Mouse (Mus musculus): Measurements from ENCODE around the gene Ldb2. TPM values are rescaled to one million over a fixed set of nuclear protein-coding genes. Genes with fewer than 3 reads are reported as not detected.

Gene Ldb2
- polyA plus RNA-seq, 1 experiment, result not detected

- no peaks in the 10 kb centered on the region for H3K36me3 ChIP-seq (ENCODE audit: control insufficient read depth)
- no peaks in the 10 kb centered on the region for H3K4me1 ChIP-seq (ENCODE audit: control insufficient read depth)
- H3K27me3 ChIP-seq (ENCODE audit: control insufficient read depth), result no peaks in the 10 kb centered on the region
- TF ChIP-seq GATA1 (IDR thresholded peaks at IDR 0.05; ENCODE audit: low read length) (no peak), TAL1 (IDR thresholded peaks at IDR 0.05; ENCODE audit: low read length) (no peak)
- H3K9me3 ChIP-seq (ENCODE audit: control insufficient read depth, low read length), result no peaks in the 10 kb centered on the region
- H3K4me3 ChIP-seq (replicated peaks), result no peak overlapping the region
Measured at GRCm38 (mm10) chr5:44475543-44475942, 323.9 kb downstream of the Ldb2 start.

GRCm38 (mm10) chr5:44473857-44474762, 325.4 kb downstream of the Ldb2 start:
- Histone ChIP-seq H3K4me3 (replicated peaks) (no peak overlapping the region), H3K36me3 (ENCODE audit: control insufficient read depth) (no peaks in the 10 kb centered on the region), H3K9me3 (ENCODE audit: control insufficient read depth, low read length) (no peaks in the 10 kb centered on the region), H3K4me1 (ENCODE audit: control insufficient read depth) (no peaks in the 10 kb centered on the region), H3K27me3 (ENCODE audit: control insufficient read depth) (no peaks in the 10 kb centered on the region)
- TF ChIP-seq GATA1 (IDR thresholded peaks at IDR 0.05; ENCODE audit: low read length), result no peak
- no peak for TF ChIP-seq TAL1 (IDR thresholded peaks at IDR 0.05; ENCODE audit: low read length)

- no peak overlapping the region for H3K4me3 ChIP-seq (replicated peaks)
- no peaks in the 10 kb centered on the region for H3K36me3 ChIP-seq (ENCODE audit: control insufficient read depth)
- H3K27me3 ChIP-seq (ENCODE audit: control insufficient read depth), result no peaks in the 10 kb centered on the region
- TF ChIP-seq TAL1 (IDR thresholded peaks at IDR 0.05; ENCODE audit: low read length), result no peak
- TF ChIP-seq GATA1 (IDR thresholded peaks at IDR 0.05; ENCODE audit: low read length), result no peak
- no peaks in the 10 kb centered on the region for H3K9me3 ChIP-seq (ENCODE audit: control insufficient read depth, low read length)
- no peaks in the 10 kb centered on the region for H3K4me1 ChIP-seq (ENCODE audit: control insufficient read depth)
Measured at GRCm38 (mm10) chr5:44465238-44465637, 334.2 kb downstream of the Ldb2 start.
